Mouse (Mus musculus) hematopoietic multipotent progenitor cell, adult 10-12 weeks (in vitro differentiated cells): ENCODE results near the gene Camp. TPM values are rescaled to one million over a fixed set of nuclear protein-coding genes. Genes with fewer than 3 reads are reported as not detected.

ENCODE experiments used
- polyA plus RNA-seq: library from polyadenylated mRNA; stranded (reverse); fragments of >175 nt; gene quantifications from 2 replicates; pipeline ENCODE4 v1.2.3, GENCODE M21; 2012; ENCODE audit warnings: low replicate concordance

The Camp gene
- polyA plus RNA-seq: 16.6 and 70.8 TPM in 2 replicates

GRCm38 (mm10) chr9:109849312-109849758 lies at the start of gene Camp:
TSS of gene Camp (minus strand) at chr9:109849617.

GRCm38 (mm10) chr9:109874797-109875691 lies 25.6 kb upstream of the Camp start, which contains the start of gene Cdc25a:
TSS of gene Cdc25a (plus strand) at chr9:109875579.

GRCm38 (mm10) chr9:109832391-109833087 lies 16.9 kb downstream of the Camp start, which contains the start of gene Nme6:
TSS of gene Nme6 (plus strand) at chr9:109832749.

GRCm38 (mm10) chr9:109811980-109812379 lies 37.4 kb downstream of the Camp start, which contains the start of gene Spink8:
TSS of gene Spink8 (plus strand) at chr9:109812280.

Other genes with a start within 250 kb of the Camp start
- gene Fbxw24, start 223.6 kb downstream of the Camp start, polyA plus RNA-seq: not detected in 2 replicates
- gene Fbxw25, start 185.0 kb downstream of the Camp start, polyA plus RNA-seq: not detected in 2 replicates
- not detected in 2 replicates for gene Fbxw18, start 146.9 kb downstream of the Camp start, polyA plus RNA-seq
- gene Fbxw26, start 103.5 kb downstream of the Camp start, polyA plus RNA-seq: not detected in 2 replicates
- gene Fbxw27, start 58.9 kb downstream of the Camp start, polyA plus RNA-seq: not detected in 2 replicates
- not detected in 2 replicates for gene Spink8, start 37.3 kb downstream of the Camp start, polyA plus RNA-seq
- 1.7 and 6.1 TPM in 2 replicates for gene Nme6, start 16.9 kb downstream of the Camp start, polyA plus RNA-seq
- gene Cdc25a, start 26.0 kb upstream of the Camp start, polyA plus RNA-seq: 15.7 and 37.0 TPM in 2 replicates
- gene Map4, start 81.8 kb upstream of the Camp start, polyA plus RNA-seq: 141 and 232 TPM in 2 replicates